9 mouse cellular contexts compared by ENCODE assay signal in the genomic region with DNA sequence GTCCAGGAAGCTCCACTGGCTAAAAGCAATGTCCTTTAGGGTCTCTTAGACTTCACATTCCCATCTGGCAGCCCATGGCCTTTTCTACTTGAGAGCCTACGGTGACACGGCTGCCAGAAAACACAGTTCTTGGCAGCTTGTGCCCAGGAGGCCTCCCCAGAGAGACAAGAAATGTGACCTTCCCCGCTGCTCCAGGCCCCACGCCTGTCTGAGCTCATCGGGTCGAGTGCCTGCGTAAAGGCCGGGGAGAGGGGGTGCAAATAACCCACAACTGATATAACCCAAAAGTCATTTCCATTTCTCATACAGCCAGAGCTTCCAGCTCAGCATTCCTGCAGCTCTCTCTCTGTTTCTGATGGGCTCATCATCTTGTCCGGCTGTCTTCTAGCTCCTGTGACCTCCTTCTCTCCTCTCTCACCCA. TPM values are rescaled to one million over a fixed set of nuclear protein-coding genes. Genes with fewer than 3 reads are reported as not detected.
A peak's percentile ranks its signal among the peaks of the same experiment; 100 is the strongest.
DNase-seq lines count a peak whose midpoint lies in the region; ATAC-seq lines count a peak whose summit lies in the region.
"Had no signal": no experiment of that assay in that cellular context is flagged by ENCODE, and none has a peak within 500 bp of the region (broad histone marks: within the 10 kb centered on the region; RNA-seq: fewer than 3 reads in every experiment).

No protein-coding gene starts in this region.

- no peaks in the 10 kb centered on the region for H3K27me3 ChIP-seq in neural tube, embryonic 11.5 days (ENCODE audit: control insufficient read depth, insufficient read depth, low read length)
- H3K27me3 ChIP-seq in embryonic facial prominence, embryonic 13.5 days: no peaks in the 10 kb centered on the region
- H3K27me3 ChIP-seq in stomach, embryonic 14.5 days (ENCODE audit: control insufficient read depth, insufficient read depth, low read length): no peaks in the 10 kb centered on the region

- no peak overlapping the region for H3K27ac ChIP-seq in neural tube, embryonic 11.5 days (ENCODE audit: low read depth, low read length)
- peak overlapping the region; percentile 18; the same call in 1 of the 2 replicates for H3K27ac ChIP-seq in embryonic facial prominence, embryonic 13.5 days
- peak overlapping the region; percentile 77 for H3K27ac ChIP-seq in stomach, embryonic 14.5 days (ENCODE audit: low read length)

- no peak overlapping the region for H3K4me3 ChIP-seq in neural tube, embryonic 11.5 days (ENCODE audit: low read depth, low read length)
- no peak overlapping the region for H3K4me3 ChIP-seq in embryonic facial prominence, embryonic 13.5 days
- no peak overlapping the region for H3K4me3 ChIP-seq in stomach, embryonic 14.5 days (ENCODE audit: low read depth, low read length)
- H3K4me3 ChIP-seq: megakaryocyte, embryonic 14.5 days had no signal

- intact Hi-C loops in heart, postnatal 10 days (cut with DNase I): no loop called here

- peaks cover 13% of the 10 kb centered on the region; the same call in 1 of the 2 replicates for H3K4me1 ChIP-seq in neural tube, embryonic 11.5 days (ENCODE audit: control insufficient read depth, insufficient read depth, low read length)
- H3K4me1 ChIP-seq in embryonic facial prominence, embryonic 13.5 days: peaks cover 62% of the 10 kb centered on the region
- peaks cover 11% of the 10 kb centered on the region for H3K4me1 ChIP-seq in stomach, embryonic 14.5 days (ENCODE audit: control insufficient read depth, insufficient read depth, low read length)

- 80% methylated on average over 9 of the region's 9 CpGs for WGBS in neural tube, embryonic 11.5 days
- 41% methylated on average over 9 of the region's 9 CpGs for WGBS in embryonic facial prominence, embryonic 13.5 days
- WGBS in stomach, embryonic 14.5 days: 53% methylated on average over 9 of the region's 9 CpGs

- no peaks in the 10 kb centered on the region for H3K36me3 ChIP-seq in neural tube, embryonic 11.5 days (ENCODE audit: control insufficient read depth, insufficient read depth, low read length)
- no peaks in the 10 kb centered on the region for H3K36me3 ChIP-seq in embryonic facial prominence, embryonic 13.5 days
- no peaks in the 10 kb centered on the region for H3K36me3 ChIP-seq in stomach, embryonic 14.5 days (ENCODE audit: control insufficient read depth, insufficient read depth, low read length)

- no peak for ATAC-seq in neural tube, embryonic 11.5 days (ENCODE audit: insufficient read depth, low FRiP score, low TSS enrichment)
- no peak for ATAC-seq in embryonic facial prominence, embryonic 13.5 days (ENCODE audit: insufficient number of reproducible peaks, insufficient read depth, low FRiP score, low TSS enrichment, low read depth)
- ATAC-seq in stomach, embryonic 14.5 days (ENCODE audit: insufficient number of reproducible peaks, insufficient read depth, low FRiP score, low read depth): no peak

- no peak for DNase-seq in neural tube, embryonic 11.5 days (ENCODE audit: low spot score)
- DNase-seq in neural tube, embryonic 10.5 days (ENCODE audit: extremely low spot score, low spot score): no peak
- DNase-seq in heart, postnatal 10 days: peak; percentile 83 to 86
- no peak for DNase-seq in frontal cortex, postnatal 25 days (ENCODE audit: low spot score in 2 of 2)
- DNase-seq in ovary, postnatal 10 days (ENCODE audit: low spot score): no peak
- no peak for DNase-seq in frontal cortex, adult 2 months (ENCODE audit: extremely low spot score in 1 of 2, low spot score in 1 of 2)

- no peak overlapping the region for H3K4me2 ChIP-seq in neural tube, embryonic 11.5 days (ENCODE audit: low read depth)
- no peak overlapping the region for H3K4me2 ChIP-seq in embryonic facial prominence, embryonic 13.5 days
- no peak overlapping the region for H3K4me2 ChIP-seq in stomach, embryonic 14.5 days (replicated peaks; ENCODE audit: low read depth, low read length)

- no peaks in the 10 kb centered on the region for H3K9me3 ChIP-seq in neural tube, embryonic 11.5 days (ENCODE audit: control insufficient read depth, low read length)
- no peaks in the 10 kb centered on the region for H3K9me3 ChIP-seq in embryonic facial prominence, embryonic 13.5 days
- no peaks in the 10 kb centered on the region for H3K9me3 ChIP-seq in stomach, embryonic 14.5 days (ENCODE audit: control insufficient read depth, low read depth, low read length)
- H3K9me3 ChIP-seq: megakaryocyte, embryonic 14.5 days had no signal

- 0 out of 2 replicates have a peak overlapping the region, but pooled peaks have one; percentile 24 for H3K9ac ChIP-seq in neural tube, embryonic 11.5 days (ENCODE audit: low read length)
- H3K9ac ChIP-seq in embryonic facial prominence, embryonic 13.5 days: no peak overlapping the region
- H3K9ac ChIP-seq in stomach, embryonic 14.5 days (replicated peaks; ENCODE audit: low read depth, low read length): no peak overlapping the region

RNA-seq across cellular contexts. Expression of a gene that starts 13.8 kb away (rescaled TPM):
- polyA plus RNA-seq in neural tube, embryonic 11.5 days (2014; fragmentation: Nextera tagmentation; extraction: Ambion mirVana): 0.25 and 0.26 TPM in 2 replicates
- polyA plus RNA-seq in embryonic facial prominence, embryonic 13.5 days (2015; fragmentation: Nextera tagmentation; extraction: Ambion mirVana): 0.40 and 0.42 TPM in 2 replicates
- 1 to 10 TPM; 9.2 to 10.0 TPM for total RNA-seq in heart, postnatal 10 days (2021)
- 0.13 TPM in 1 of 2 replicates, not detected in the other for polyA plus RNA-seq in stomach, embryonic 14.5 days (2014; fragmentation: Nextera tagmentation; extraction: Ambion mirVana)
- polyA plus RNA-seq in frontal cortex, adult 2 months (2012; rRNA removed): 1.1 and 1.3 TPM in 2 replicates

RNA-seq across cellular contexts. Expression of a gene that starts 20.1 kb away (rescaled TPM):
- 345 and 346 TPM in 2 replicates for polyA plus RNA-seq in neural tube, embryonic 11.5 days (2014; fragmentation: Nextera tagmentation; extraction: Ambion mirVana)
- polyA plus RNA-seq in embryonic facial prominence, embryonic 13.5 days (2015; fragmentation: Nextera tagmentation; extraction: Ambion mirVana): 328 and 350 TPM in 2 replicates
- total RNA-seq in heart, postnatal 10 days (2021): 100 to 1,000 TPM; 278 to 279 TPM
- polyA plus RNA-seq in stomach, embryonic 14.5 days (2014; fragmentation: Nextera tagmentation; extraction: Ambion mirVana): 296 and 362 TPM in 2 replicates
- polyA plus RNA-seq in frontal cortex, adult 2 months (2012; rRNA removed): 327 and 355 TPM in 2 replicates

RNA-seq across cellular contexts. Expression of a gene that starts 50.5 kb away (rescaled TPM):
- polyA plus RNA-seq in neural tube, embryonic 11.5 days (2014; fragmentation: Nextera tagmentation; extraction: Ambion mirVana): 15.9 and 17.9 TPM in 2 replicates
- 18.0 and 20.8 TPM in 2 replicates for polyA plus RNA-seq in embryonic facial prominence, embryonic 13.5 days (2015; fragmentation: Nextera tagmentation; extraction: Ambion mirVana)
- total RNA-seq in heart, postnatal 10 days (2021): 10 to 100 TPM; 32.3 to 32.6 TPM
- 11.3 and 11.6 TPM in 2 replicates for polyA plus RNA-seq in stomach, embryonic 14.5 days (2014; fragmentation: Nextera tagmentation; extraction: Ambion mirVana)
- 68.2 and 68.7 TPM in 2 replicates for polyA plus RNA-seq in frontal cortex, adult 2 months (2012; rRNA removed)

Comparison
In these comparisons a context has a peak if more than half of its experiments do, and no peak if none do; other contexts are left out.
1. DNase-seq: peak in heart, postnatal 10 days (2 of 2); none in neural tube, embryonic 11.5 days (single experiment), neural tube, embryonic 10.5 days (single experiment), frontal cortex, postnatal 25 days (0 of 2), ovary, postnatal 10 days (single experiment) and frontal cortex, adult 2 months (0 of 2).